Mouse (Mus musculus): ENCODE results near the gene Elmod1. TPM values are rescaled to one million over a fixed set of nuclear protein-coding genes. Genes with fewer than 3 reads are reported as not detected.
A peak's percentile ranks its signal among the peaks of the same experiment; 100 is the strongest.

Gene Elmod1
- polyA plus RNA-seq, 1 experiment from 2014 or later, result 17.4 TPM

DNA sequence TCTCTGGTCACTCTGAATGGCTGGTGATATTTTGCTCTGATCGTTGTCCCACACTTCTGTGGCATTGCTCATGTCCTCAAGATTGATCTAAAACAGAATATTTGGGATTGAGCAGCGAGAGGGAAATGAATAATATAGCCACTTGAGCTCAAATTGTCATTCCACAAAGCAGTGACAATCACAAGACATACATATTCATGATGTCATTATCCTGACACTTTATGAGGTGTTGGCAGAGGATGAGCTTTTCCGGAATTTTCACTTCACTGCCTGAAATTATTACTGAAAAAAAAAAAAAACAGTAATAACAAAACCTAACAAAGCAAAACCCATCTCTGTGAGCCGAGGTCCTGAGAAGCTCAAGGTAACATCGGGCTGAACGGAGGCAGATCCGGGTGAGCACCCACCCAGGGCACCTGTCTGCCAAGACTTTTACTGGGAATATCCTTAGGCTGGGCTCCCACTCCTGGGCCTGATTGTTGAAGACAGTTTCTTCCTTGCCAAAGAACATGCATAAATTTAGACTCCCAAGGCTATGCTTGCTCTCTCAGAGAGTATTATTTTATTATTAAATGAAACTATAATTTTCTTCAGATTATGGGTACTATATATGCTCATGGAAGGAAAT lies 71.8 kb downstream of the Elmod1 start:
- H3K9ac ChIP-seq, result no peak overlapping the region
- ATAC-seq (ENCODE audit: low FRiP score, low read depth), result no peak
- H3K27ac ChIP-seq (replicated peaks), result no peak overlapping the region
- WGBS, result 68% methylated on average over 7 of the region's 7 CpGs
- no peak overlapping the region for H3K4me3 ChIP-seq
- H3K9me3 ChIP-seq, result no peaks in the 10 kb centered on the region
- no peak overlapping the region for H3K4me2 ChIP-seq
- H3K36me3 ChIP-seq, result no peaks in the 10 kb centered on the region
- H3K4me1 ChIP-seq (replicated peaks), result no peaks in the 10 kb centered on the region
- H3K27me3 ChIP-seq, result no peaks in the 10 kb centered on the region

GRCm38 (mm10) chr9:53899836-53900235 lies 75.3 kb downstream of the Elmod1 start:
- H3K36me3 ChIP-seq, result no peaks in the 10 kb centered on the region
- no peak overlapping the region for H3K27ac ChIP-seq (replicated peaks)
- 74% methylated on average over 6 of the region's 6 CpGs for WGBS
- no peak overlapping the region for H3K9ac ChIP-seq
- H3K27me3 ChIP-seq, result no peaks in the 10 kb centered on the region
- H3K4me2 ChIP-seq, result no peak overlapping the region
- no peak overlapping the region for H3K4me3 ChIP-seq
- no peaks in the 10 kb centered on the region for H3K9me3 ChIP-seq
- H3K4me1 ChIP-seq (replicated peaks), result no peaks in the 10 kb centered on the region
- peak; percentile 45; the same call in 1 of the 2 replicates for ATAC-seq (ENCODE audit: low FRiP score, low read depth)

- H3K4me1 ChIP-seq (replicated peaks), result no peaks in the 10 kb centered on the region
- no peak overlapping the region for H3K27ac ChIP-seq (replicated peaks)
- no peaks in the 10 kb centered on the region for H3K9me3 ChIP-seq
- H3K27me3 ChIP-seq, result no peaks in the 10 kb centered on the region
- 64% methylated on average over 7 of the region's 7 CpGs for WGBS
- no peak for ATAC-seq (ENCODE audit: low FRiP score, low read depth)
- H3K4me2 ChIP-seq, result no peak overlapping the region
- no peaks in the 10 kb centered on the region for H3K36me3 ChIP-seq
- H3K4me3 ChIP-seq, result no peak overlapping the region
- H3K9ac ChIP-seq, result no peak overlapping the region
Observed at GRCm38 (mm10) chr9:53895827-53896226, 79.3 kb downstream of the Elmod1 start.

GRCm38 (mm10) chr9:53890075-53890474 lies 85.0 kb downstream of the Elmod1 start:
- Histone ChIP-seq H3K9me3 (no peaks in the 10 kb centered on the region), H3K9ac (no peak overlapping the region), H3K4me1 (replicated peaks) (no peaks in the 10 kb centered on the region), H3K27ac (replicated peaks) (no peak overlapping the region), H3K4me3 (no peak overlapping the region), H3K36me3 (no peaks in the 10 kb centered on the region), H3K27me3 (no peaks in the 10 kb centered on the region), H3K4me2 (no peak overlapping the region)
- WGBS, result 3% methylated on average over 1 of the region's 1 CpGs
- ATAC-seq (ENCODE audit: low FRiP score, low read depth), result 0 out of 2 replicates have a peak, but pooled peaks have one; percentile 27

DNA sequence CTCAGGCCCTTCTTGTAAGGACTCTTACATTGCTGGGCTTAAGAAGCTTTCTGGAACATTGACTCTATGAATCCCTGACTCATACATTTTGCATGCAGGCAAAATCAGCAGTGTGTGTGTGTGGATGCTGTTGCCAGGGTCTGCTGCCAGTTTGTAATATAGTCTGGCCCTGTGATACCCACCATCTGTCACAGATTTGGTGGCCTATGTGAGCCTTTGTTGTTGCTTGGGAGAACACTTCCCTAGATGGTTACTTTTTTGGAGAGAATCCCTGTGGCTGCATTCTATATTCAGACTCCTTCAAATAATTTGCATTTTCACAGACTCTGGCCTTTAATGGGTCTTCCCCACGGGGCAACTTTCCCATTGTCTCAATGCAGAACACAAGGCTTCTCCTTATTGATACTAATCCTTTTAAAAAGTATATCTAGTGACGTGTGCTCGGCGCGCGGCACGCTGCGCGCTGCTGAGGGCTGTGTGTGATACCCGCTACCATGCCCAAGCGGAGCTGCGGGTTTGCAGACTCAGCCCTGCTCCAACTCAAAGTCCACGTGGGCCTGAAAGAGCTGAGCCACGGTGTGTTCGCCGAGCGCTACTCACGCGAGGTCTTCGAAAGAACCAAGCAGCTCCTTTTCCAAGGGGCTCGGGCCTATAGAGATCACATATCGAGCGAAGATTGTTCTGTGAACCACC lies 91.4 kb downstream of the Elmod1 start:
- H3K4me2 ChIP-seq, result no peak overlapping the region
- H3K27ac ChIP-seq (replicated peaks), result peak overlapping the region; percentile 42; the same call in 1 of the 2 replicates
- no peaks in the 10 kb centered on the region for H3K9me3 ChIP-seq
- no peak overlapping the region for H3K9ac ChIP-seq
- H3K4me3 ChIP-seq, result no peak overlapping the region
- peak; percentile 45; the same call in 1 of the 2 replicates for ATAC-seq (ENCODE audit: low FRiP score, low read depth)
- H3K27me3 ChIP-seq, result no peaks in the 10 kb centered on the region
- H3K4me1 ChIP-seq (replicated peaks), result no peaks in the 10 kb centered on the region
- H3K36me3 ChIP-seq, result no peaks in the 10 kb centered on the region
- 74% methylated on average over 23 of the region's 23 CpGs for WGBS

GRCm38 (mm10) chr9:53877423-53877822 lies 97.7 kb downstream of the Elmod1 start:
- H3K36me3 ChIP-seq, result no peaks in the 10 kb centered on the region
- ATAC-seq (ENCODE audit: low FRiP score, low read depth), result no peak
- no peak overlapping the region for H3K4me3 ChIP-seq
- WGBS, result 68% methylated on average over 2 of the region's 2 CpGs
- H3K4me2 ChIP-seq, result no peak overlapping the region
- H3K9ac ChIP-seq, result no peak overlapping the region
- H3K27ac ChIP-seq (replicated peaks), result no peak overlapping the region
- no peaks in the 10 kb centered on the region for H3K27me3 ChIP-seq
- H3K4me1 ChIP-seq (replicated peaks), result no peaks in the 10 kb centered on the region
- H3K9me3 ChIP-seq, result no peaks in the 10 kb centered on the region

- no peak overlapping the region for H3K4me2 ChIP-seq
- H3K9ac ChIP-seq, result no peak overlapping the region
- no peak overlapping the region for H3K4me3 ChIP-seq
- no peak overlapping the region for H3K27ac ChIP-seq (replicated peaks)
- H3K27me3 ChIP-seq, result no peaks in the 10 kb centered on the region
- no peaks in the 10 kb centered on the region for H3K4me1 ChIP-seq (replicated peaks)
- no peaks in the 10 kb centered on the region for H3K36me3 ChIP-seq
- ATAC-seq (ENCODE audit: low FRiP score, low read depth), result no peak
- 94% methylated on average over 8 of the region's 8 CpGs for WGBS
- no peaks in the 10 kb centered on the region for H3K9me3 ChIP-seq
Observed at GRCm38 (mm10) chr9:53873239-53873638, 101.9 kb downstream of the Elmod1 start.

Other genes starting within 250 kb of the Elmod1 start
- gene Slc35f2, start 203.8 kb downstream of the Elmod1 start, polyA plus RNA-seq (2015; fragmentation: Nextera tagmentation; extraction: Ambion mirVana), result 16.7 and 18.0 TPM in 2 replicates
- gene Sln, start 125.1 kb downstream of the Elmod1 start, polyA plus RNA-seq (2015; fragmentation: Nextera tagmentation; extraction: Ambion mirVana), result 0.14 and 0.20 TPM in 2 replicates
- 0.56 and 0.87 TPM in 2 replicates for gene Tnfaip8l3, start 93.1 kb upstream of the Elmod1 start, polyA plus RNA-seq (2015; fragmentation: Nextera tagmentation; extraction: Ambion mirVana)